Mouse (Mus musculus) heart, postnatal 4 days (tissue): ENCODE data around the gene Ndc80. TPM values are rescaled to one million over a fixed set of nuclear protein-coding genes. Genes with fewer than 3 reads are reported as not detected.
"Not testable (repeated sequence)": the region's sequence is repeated elsewhere in the genome, so short reads cannot be mapped to it uniquely, and the experiment has no call there.

Experiments used
- DNase-seq: peaks from one replicate; pipeline ENCODE4 v3.0.0; 2021
- total RNA-seq, 2 experiments: library from RNA; stranded (reverse); gene quantifications; 2 replicates each; pipeline ENCODE4 v1.2.3; 2021

Ndc80 gene
- 10 to 100 TPM; 21.3 to 25.3 TPM for total RNA-seq

- DNase-seq = peak; percentile 94
Measured at GRCm38 (mm10) chr17:71526711-71527564, at the start of gene Ndc80. Gene Ndc80 (minus strand): TSS chr17:71526857.

- DNase-seq = peak; percentile 33
Measured at GRCm38 (mm10) chr17:71561631-71562030, 35.0 kb upstream of the Ndc80 start.

GRCm38 (mm10) chr17:71552901-71553300, 26.2 kb upstream of the Ndc80 start:
- peak; percentile 15 for DNase-seq

DNA sequence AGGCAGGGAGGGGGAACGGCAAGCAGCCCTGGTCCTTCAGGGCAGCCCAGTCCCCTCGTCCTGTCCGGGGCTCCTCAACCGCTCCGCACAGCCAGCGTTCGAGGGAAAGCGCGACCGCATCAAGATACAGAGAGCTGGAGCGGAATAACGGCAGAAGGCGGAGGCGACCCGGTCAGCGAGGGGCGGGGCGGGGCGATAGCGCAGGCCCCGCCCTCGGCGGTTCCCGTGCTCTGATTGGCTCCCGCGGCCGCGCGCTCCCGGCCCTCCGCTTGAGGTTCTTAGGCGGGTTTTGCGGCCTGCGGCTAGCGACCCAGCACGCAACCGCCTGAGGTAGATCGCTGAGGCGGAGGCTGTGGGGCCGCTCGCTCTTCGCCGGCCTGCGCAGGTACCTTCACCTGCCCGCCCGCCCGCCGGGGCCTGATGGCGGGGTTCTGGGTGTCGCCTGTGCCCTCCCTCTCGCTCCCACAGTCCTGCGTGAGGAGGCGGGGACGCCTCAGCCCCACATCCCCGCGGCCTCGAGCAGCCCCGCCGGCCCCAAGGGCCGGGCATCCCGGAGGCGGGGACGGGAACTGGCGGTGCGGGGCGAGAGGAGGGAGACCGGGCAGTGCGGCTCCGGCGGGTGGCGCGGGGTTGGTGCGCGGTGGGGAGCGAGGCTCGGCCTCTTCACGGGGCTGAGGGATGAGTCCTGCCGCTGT, 25.2 kb upstream of the Ndc80 start, which contains the start of gene Spdya:
Gene Spdya (plus strand): TSS at position 305 of the 695 bp plus-strand sequence.
- peak; percentile 84 for DNase-seq

DNA sequence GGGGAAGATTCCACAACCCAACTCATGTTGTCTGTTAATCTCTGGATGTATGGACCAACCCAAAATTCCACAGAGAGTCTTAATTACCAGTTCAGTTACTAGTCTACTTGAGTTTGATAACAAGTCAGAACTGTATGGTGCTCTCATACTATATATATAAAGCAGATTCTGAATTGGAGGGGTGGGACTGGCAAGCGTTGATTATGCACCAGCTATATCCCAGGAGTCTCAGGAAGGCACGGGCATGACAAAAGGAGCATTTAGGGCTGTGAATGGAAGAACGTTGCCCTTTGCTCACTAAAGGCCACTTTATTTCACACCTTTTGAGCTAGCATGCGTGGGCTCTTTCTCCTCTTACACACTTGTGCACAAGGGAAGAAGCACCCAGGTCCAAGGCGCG, 24.7 kb upstream of the Ndc80 start:
- no peak for DNase-seq

- no peak for DNase-seq
Measured at GRCm38 (mm10) chr17:71548586-71548985, 21.9 kb upstream of the Ndc80 start.

DNA sequence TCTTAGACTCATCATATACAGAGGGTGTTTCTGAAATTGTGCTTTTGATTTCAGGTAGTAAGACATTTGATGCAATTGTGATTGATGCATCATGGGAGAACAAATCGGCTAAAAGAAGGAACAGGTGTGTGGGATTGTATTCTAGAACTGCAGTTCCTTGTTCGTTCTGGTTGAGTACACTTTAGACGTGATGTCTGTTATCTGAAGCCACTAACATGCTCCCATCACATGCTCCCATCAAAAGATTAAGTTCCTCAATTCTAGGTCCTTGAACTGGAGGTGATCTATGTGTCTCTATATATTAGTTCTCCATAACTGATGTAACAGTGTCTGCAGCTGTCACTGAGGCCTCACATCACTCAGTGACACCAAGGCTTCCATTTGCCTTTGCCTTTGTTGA, 10.5 kb upstream of the Ndc80 start:
- no peak for DNase-seq

- DNase-seq = not testable (repeated sequence)
Measured at GRCm38 (mm10) chr17:71535595-71535994, 8.9 kb upstream of the Ndc80 start.

- no peak for DNase-seq
Measured at GRCm38 (mm10) chr17:71528042-71528441, 1.4 kb upstream of the Ndc80 start.

- DNase-seq = no peak
Measured at GRCm38 (mm10) chr17:71526302-71526708, 352 bp downstream of the Ndc80 start.

DNA sequence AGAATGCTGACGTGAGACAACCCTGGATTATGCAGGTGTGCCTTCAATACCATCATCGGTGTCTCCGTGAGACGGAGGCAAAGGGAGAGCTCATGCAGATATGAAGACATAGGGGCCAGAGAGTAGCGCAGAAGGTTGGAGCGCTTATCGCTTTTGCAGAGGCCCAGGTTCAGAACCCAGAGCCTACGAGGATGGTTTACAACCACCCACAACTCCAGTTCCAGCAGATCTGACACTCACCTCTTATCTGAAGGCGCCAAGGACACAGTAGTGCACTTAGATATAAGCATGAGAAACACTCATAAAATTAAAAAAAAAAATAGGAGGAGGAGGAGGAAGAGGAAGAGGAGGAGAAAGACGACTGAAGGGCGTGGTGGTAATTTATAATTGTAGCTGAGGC, 16.4 kb downstream of the Ndc80 start:
- no peak for DNase-seq

DNA sequence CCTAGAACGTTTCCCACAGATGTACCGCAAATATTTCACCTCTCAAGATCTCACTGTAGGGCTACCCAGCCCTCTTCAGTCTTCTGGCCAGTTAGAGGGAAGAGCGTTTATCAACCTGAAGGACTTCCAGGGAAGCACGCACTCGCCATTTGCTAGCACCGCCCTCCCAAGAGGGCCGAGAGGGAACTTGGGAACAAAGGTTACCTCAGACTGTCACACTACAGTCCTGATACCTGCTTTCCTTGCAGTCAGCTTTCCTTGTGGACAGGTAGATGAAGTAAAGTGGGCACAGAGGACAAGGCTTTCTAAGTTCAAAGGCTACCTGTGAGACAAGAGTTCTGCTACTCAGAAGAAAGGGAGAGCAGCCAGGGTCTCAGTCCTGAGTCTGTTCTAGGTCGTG, 19.8 kb downstream of the Ndc80 start:
- no peak for DNase-seq

DNA sequence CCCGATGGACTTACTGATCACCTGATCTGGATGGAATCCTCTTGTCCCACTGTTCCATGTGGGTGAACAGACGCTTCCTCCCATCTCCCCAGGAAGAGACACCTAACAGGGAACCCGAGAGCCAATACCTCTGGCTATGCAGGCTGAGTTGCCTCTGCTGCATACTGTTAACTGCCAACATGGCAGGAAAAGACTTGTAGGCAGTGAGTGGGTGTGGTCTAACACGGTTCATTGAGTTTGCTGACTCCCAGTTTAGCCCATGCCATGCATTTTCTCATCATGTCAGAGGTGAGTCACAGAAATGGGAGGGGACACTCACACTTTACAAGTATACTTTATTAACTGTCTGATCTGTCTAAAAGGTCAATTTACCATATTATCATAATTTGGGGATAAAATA, 30.9 kb downstream of the Ndc80 start:
- DNase-seq = no peak

- no peak for DNase-seq
Measured at GRCm38 (mm10) chr17:71491332-71491686, 35.3 kb downstream of the Ndc80 start.

GRCm38 (mm10) chr17:71490666-71491331, 35.9 kb downstream of the Ndc80 start:
- DNase-seq = no peak

DNA sequence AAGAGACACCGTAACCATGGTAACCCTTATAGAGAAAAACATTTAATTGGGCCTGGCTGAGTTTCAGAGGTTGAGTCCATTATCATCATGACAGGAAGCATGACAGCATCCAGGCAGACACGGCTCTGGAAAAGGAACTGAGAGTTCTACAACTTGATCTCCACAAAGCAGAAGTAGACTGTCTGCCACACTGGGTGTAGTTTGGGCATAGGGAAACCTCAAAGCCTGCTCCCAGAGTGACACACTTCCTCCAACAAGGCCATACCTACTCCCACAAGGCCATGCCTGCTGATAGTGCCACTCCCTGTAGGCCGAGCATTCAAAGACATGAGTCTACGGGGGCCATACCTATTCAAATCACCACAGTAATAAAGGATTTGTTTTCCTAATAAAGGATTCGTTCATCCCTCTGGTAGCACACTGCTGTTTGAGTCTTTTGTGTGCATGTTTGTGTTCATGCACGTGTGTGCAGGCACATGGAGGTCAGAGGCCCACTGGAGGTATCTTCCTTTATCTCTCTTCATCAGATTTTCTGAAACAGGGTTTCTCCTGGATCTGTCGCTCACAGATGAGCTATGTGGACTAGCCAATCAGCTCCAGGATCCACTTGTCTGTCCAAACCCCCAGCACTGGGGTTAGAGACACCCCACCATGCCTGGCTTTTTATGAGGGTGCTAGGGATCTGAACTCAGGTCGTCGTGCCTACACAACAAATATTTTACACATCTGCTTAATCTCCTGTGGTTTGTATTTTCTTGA, 36.8 kb downstream of the Ndc80 start:
- no peak for DNase-seq

DNA sequence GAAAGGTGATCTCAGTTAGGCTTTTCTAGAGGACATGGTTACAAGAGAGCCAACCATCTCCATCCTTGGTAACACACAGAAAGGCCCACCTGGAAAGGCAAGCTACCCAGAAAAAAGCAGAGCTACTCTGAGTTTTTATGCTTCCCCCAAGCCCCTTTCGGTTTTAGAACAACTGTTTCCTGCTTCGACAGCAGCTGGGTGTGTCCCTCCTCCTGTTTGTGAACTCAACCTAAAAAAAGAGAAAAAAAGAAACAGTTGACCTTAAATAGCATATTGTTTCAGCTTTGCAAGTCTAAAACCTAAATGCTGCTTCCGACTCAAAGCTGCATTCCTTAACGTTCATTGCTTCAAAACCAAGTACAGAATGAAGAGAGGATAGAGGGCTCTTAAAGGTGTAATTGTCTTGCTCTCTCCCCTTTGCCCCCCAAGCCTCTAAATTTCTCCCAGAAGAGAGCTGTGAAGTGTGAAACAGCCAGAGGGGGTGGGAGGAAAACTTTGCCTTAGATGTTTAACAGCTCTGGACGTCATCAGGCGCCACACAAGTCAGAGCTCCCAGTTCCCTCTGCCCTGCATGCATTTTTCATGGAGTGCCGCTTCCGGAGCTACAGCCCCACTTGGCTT, 40.3 kb downstream of the Ndc80 start:
- peak; percentile 8 for DNase-seq

- peak; percentile 14 for DNase-seq
Measured at GRCm38 (mm10) chr17:71485791-71486230, 40.8 kb downstream of the Ndc80 start.

DNA sequence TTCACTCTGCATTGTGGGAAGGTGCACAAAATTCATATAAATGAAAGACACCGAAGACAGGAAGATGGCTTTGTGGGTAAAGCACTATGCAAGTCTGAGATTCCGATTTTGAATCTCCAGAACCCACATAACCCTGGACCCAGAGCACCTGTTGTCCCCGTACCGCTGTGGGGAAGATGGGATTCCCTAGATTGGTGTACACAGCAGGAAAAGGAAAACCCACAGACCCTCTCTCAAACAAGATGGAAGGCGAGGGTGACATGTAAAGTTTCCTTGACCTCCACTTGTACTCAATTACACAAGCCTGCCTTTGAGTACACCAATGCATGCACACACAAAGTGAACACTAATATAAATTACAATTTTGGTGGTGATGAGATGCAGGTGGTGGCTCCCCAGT, 41.9 kb downstream of the Ndc80 start:
- DNase-seq = no peak

DNA sequence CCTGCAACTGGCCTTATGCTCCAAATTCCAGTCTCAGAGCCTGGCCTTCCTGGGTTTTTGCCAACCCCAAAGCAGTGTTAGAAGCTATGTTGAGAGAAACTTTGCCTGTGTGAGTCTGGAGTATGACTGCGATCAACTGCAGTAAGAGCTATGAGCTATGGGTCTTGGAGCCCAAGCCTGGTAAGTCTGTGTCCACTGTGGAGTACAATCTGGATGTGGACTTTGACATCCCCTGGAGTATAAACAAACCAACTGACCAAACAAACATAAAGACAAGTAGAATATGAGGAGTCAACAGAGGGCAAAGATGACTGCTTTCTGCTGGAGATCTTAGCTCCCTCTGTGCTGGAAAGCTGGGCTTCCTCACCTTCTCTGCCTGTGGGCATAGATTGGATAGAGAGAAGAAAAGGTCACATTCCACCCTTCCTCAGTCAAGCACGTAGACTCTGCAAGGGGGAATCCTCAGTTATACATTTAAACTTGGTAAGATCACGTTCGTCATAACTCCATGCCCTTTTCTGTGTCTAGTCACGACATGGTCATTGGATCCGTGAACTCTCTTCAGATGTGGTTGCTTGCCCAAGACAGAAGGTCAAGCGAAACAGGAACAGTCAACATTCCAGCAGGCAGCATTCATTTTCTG, 43.1 kb downstream of the Ndc80 start:
- DNase-seq = no peak

- no peak for DNase-seq
Measured at GRCm38 (mm10) chr17:71479381-71479901, 47.2 kb downstream of the Ndc80 start.
